Mouse (Mus musculus) layer of hippocampus, adult 9-11 months (tissue): ENCODE results near the gene Cxcr5.
"Not testable (repeated sequence)": the region's sequence is repeated elsewhere in the genome, so short reads cannot be mapped to it uniquely, and the experiment has no call there.

Source experiments
- DNase-seq: peaks from one replicate; pipeline ENCODE4 v3.0.0; 2022

Gene Cxcr5

GRCm38 (mm10) chr9:44587262-44588160, 25.8 kb upstream of the Cxcr5 start:
- no peak for DNase-seq

- DNase-seq: no peak
Observed at GRCm38 (mm10) chr9:44586640-44587261, 25.1 kb upstream of the Cxcr5 start.

- DNase-seq: no peak
Observed at GRCm38 (mm10) chr9:44582390-44582789, 20.7 kb upstream of the Cxcr5 start.

GRCm38 (mm10) chr9:44581423-44581822, 19.7 kb upstream of the Cxcr5 start:
- no peak for DNase-seq

GRCm38 (mm10) chr9:44580085-44580484, 18.4 kb upstream of the Cxcr5 start:
- no peak for DNase-seq

- peak; percentile 67 for DNase-seq
Observed at GRCm38 (mm10) chr9:44579392-44579791, 17.7 kb upstream of the Cxcr5 start.

GRCm38 (mm10) chr9:44576046-44576445, 14.4 kb upstream of the Cxcr5 start:
- not testable (repeated sequence) for DNase-seq

- no peak for DNase-seq
Observed at GRCm38 (mm10) chr9:44575095-44575494, 13.4 kb upstream of the Cxcr5 start.

GRCm38 (mm10) chr9:44573306-44573705, 11.6 kb upstream of the Cxcr5 start:
- no peak for DNase-seq

- DNase-seq: peak; percentile 59
Observed at GRCm38 (mm10) chr9:44570939-44571382, 9.3 kb upstream of the Cxcr5 start.

GRCm38 (mm10) chr9:44568083-44568455, 6.4 kb upstream of the Cxcr5 start:
- DNase-seq: no peak

- DNase-seq: peak; percentile 60
Observed at GRCm38 (mm10) chr9:44567338-44568082, 5.8 kb upstream of the Cxcr5 start.

- DNase-seq: no peak
Observed at GRCm38 (mm10) chr9:44565367-44565766, 3.7 kb upstream of the Cxcr5 start.

GRCm38 (mm10) chr9:44562936-44563335, 1.3 kb upstream of the Cxcr5 start:
- no peak for DNase-seq

- no peak for DNase-seq
Observed at GRCm38 (mm10) chr9:44552161-44552560, 9.5 kb downstream of the Cxcr5 start.

- no peak for DNase-seq
Observed at GRCm38 (mm10) chr9:44551138-44551537, 10.5 kb downstream of the Cxcr5 start.

- no peak for DNase-seq
Observed at GRCm38 (mm10) chr9:44548412-44549152, 13.1 kb downstream of the Cxcr5 start.

GRCm38 (mm10) chr9:44544986-44545385, 16.7 kb downstream of the Cxcr5 start:
- no peak for DNase-seq

GRCm38 (mm10) chr9:44542364-44542763, 19.3 kb downstream of the Cxcr5 start:
- DNase-seq: no peak

- DNase-seq: no peak
Observed at GRCm38 (mm10) chr9:44540676-44541075, 21.0 kb downstream of the Cxcr5 start.

GRCm38 (mm10) chr9:44539816-44540421, 21.8 kb downstream of the Cxcr5 start:
- no peak for DNase-seq

- DNase-seq: no peak
Observed at GRCm38 (mm10) chr9:44537625-44538301, 23.9 kb downstream of the Cxcr5 start.
